Mouse (Mus musculus) hindbrain, embryonic 15.5 days (tissue): ENCODE results near the gene Arl5a. TPM values are rescaled to one million over a fixed set of nuclear protein-coding genes. Genes with fewer than 3 reads are reported as not detected.

Experiments used
- ATAC-seq: fragments of 200-750 bp; cut with Nextera tagmentation; 2 replicates; pipeline ENCODE4 v1.8.0; 2017; ENCODE audit warnings: low read depth, moderate number of reproducible peaks, moderate TSS enrichment; ENCODE audit not compliant: low FRiP score
- H3K27ac ChIP-seq: fragments of 300-500 bp; sonication (generic); replicated peaks from 2 replicates; pipeline ENCODE4 v1.5.1; 2015; ENCODE audit warnings: mild to moderate bottlenecking, inconsistent platforms
- H3K27me3 ChIP-seq: fragments of 300-500 bp; sonication (generic); 2 replicates; pipeline ENCODE4 v1.6.1; 2015; ENCODE audit warnings: control low read depth, inconsistent platforms
- H3K36me3 ChIP-seq: fragments of 300-500 bp; sonication (generic); 2 replicates; pipeline ENCODE4 v1.6.1; 2015; ENCODE audit warnings: control low read depth, inconsistent platforms
- H3K4me1 ChIP-seq: fragments of 300-500 bp; sonication (generic); replicated peaks from 2 replicates; pipeline ENCODE4 v1.6.1; 2015; ENCODE audit warnings: control low read depth, inconsistent platforms
- H3K4me2 ChIP-seq: fragments of 300-500 bp; sonication (generic); 2 replicates; pipeline ENCODE4 v1.6.1; 2015; ENCODE audit warnings: moderate library complexity, mild to moderate bottlenecking, inconsistent platforms
- H3K4me3 ChIP-seq: fragments of 300-500 bp; sonication (generic); 2 replicates; pipeline ENCODE4 v1.5.1; 2015; ENCODE audit warnings: mild to moderate bottlenecking, inconsistent platforms
- H3K9ac ChIP-seq: fragments of 300-500 bp; sonication (generic); 2 replicates; pipeline ENCODE4 v1.6.1; 2015; ENCODE audit warnings: inconsistent platforms
- H3K9me3 ChIP-seq: fragments of 300-500 bp; sonication (generic); 2 replicates; pipeline ENCODE4 v1.6.1; 2016; ENCODE audit warnings: control low read depth, inconsistent platforms
- WGBS: fragments of 180-500 bp; shearing (Covaris S2); methylation state at CpG from one replicate; pipeline ENCODE4 v1.1.7; 2015; 5-methylcytosine and 5-hydroxymethylcytosine counted together
- polyA plus RNA-seq: library from polyadenylated mRNA; unstranded; fragments of >200 nt; fragmentation: Nextera tagmentation; extraction: Ambion mirVana; gene quantifications from 2 replicates; pipeline ENCODE4 v1.2.1, GENCODE M21; 2015

The Arl5a gene
- polyA plus RNA-seq, 1 experiment from 2014 or later: 38.3 TPM

GRCm38 (mm10) chr2:52420001-52420710 is 4.5 kb downstream of the Arl5a start:
- Histone ChIP-seq H3K4me2 (no peak overlapping the region), H3K27ac (no peak overlapping the region), H3K36me3 (peaks cover 13% of the 10 kb centered on the region), H3K9me3 (no peaks in the 10 kb centered on the region), H3K4me3 (no peak overlapping the region), H3K27me3 (no peaks in the 10 kb centered on the region), H3K4me1 (peaks cover 33% of the 10 kb centered on the region), H3K9ac (no peak overlapping the region)
- WGBS: 93% methylated on average over 7 of the region's 7 CpGs
- ATAC-seq: no peak

DNA sequence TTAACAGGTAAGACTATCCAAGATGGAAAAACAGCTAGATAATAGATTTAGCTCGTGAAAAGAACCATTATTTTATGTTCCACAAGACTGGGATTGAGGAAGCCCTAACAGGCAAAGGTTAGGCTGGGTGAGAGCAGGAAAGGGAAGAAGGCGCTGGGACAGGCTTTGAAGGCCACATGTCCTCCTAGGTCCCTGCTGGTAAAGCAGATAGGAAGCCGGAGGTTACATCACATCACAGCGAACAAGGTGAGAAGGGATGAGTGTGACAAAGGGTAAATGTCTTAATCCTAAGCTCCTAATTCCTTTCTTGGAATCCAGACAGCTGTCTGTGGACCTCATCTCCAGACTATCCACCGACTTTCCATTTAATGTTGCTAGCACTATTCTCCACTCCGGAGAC is 5.4 kb downstream of the Arl5a start:
- peaks cover 19% of the 10 kb centered on the region for H3K36me3 ChIP-seq
- H3K27me3 ChIP-seq: no peaks in the 10 kb centered on the region
- H3K27ac ChIP-seq: no peak overlapping the region
- H3K9me3 ChIP-seq: no peaks in the 10 kb centered on the region
- H3K9ac ChIP-seq: no peak overlapping the region
- H3K4me3 ChIP-seq: no peak overlapping the region
- H3K4me1 ChIP-seq: peaks cover 33% of the 10 kb centered on the region
- no peak for ATAC-seq
- WGBS: 87% methylated on average over 6 of the region's 6 CpGs
- no peak overlapping the region for H3K4me2 ChIP-seq

- Histone ChIP-seq H3K27me3 (no peaks in the 10 kb centered on the region), H3K4me1 (no peaks in the 10 kb centered on the region), H3K4me2 (no peak overlapping the region), H3K9me3 (peaks cover 22% of the 10 kb centered on the region), H3K27ac (no peak overlapping the region), H3K9ac (no peak overlapping the region), H3K36me3 (peaks cover 73% of the 10 kb centered on the region), H3K4me3 (no peak overlapping the region)
- no peak for ATAC-seq
- 96% methylated on average over 5 of the region's 5 CpGs for WGBS
These were observed 12.1 kb downstream of the Arl5a start for GRCm38 (mm10) chr2:52412524-52413037.

DNA sequence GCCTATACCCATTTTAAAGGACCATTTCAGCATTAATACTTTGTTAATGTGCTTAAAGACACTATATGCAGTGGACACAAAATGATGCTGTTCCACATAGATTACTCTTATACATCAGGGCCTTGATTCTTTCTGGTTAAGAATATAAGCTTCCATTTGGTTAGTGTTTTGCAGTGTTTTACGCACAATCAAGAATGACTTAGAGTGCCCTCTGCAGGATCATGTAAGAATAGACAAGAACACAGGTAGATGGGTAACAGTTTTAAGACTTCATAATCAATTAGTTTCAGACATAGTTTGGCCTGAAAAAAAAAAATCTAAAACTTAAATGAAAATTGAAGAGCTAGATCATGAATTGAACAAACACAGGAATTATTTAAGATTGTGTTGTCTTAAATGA is 18.2 kb downstream of the Arl5a start:
- WGBS: 86% methylated on average over 1 of the region's 1 CpGs
- no peak overlapping the region for H3K9ac ChIP-seq
- peaks cover 22% of the 10 kb centered on the region for H3K9me3 ChIP-seq
- H3K4me1 ChIP-seq: no peaks in the 10 kb centered on the region
- H3K27me3 ChIP-seq: no peaks in the 10 kb centered on the region
- H3K4me2 ChIP-seq: no peak overlapping the region
- no peak for ATAC-seq
- H3K4me3 ChIP-seq: no peak overlapping the region
- peaks cover 62% of the 10 kb centered on the region for H3K36me3 ChIP-seq
- H3K27ac ChIP-seq: no peak overlapping the region

GRCm38 (mm10) chr2:52405238-52405637 is 19.5 kb downstream of the Arl5a start:
- ATAC-seq: no peak
- no peak overlapping the region for H3K4me2 ChIP-seq
- H3K36me3 ChIP-seq: peaks cover 55% of the 10 kb centered on the region
- H3K4me1 ChIP-seq: no peaks in the 10 kb centered on the region
- H3K9ac ChIP-seq: no peak overlapping the region
- H3K4me3 ChIP-seq: no peak overlapping the region
- H3K27ac ChIP-seq: no peak overlapping the region
- H3K27me3 ChIP-seq: no peaks in the 10 kb centered on the region
- 97% methylated on average over 5 of the region's 5 CpGs for WGBS
- peaks cover 10% of the 10 kb centered on the region for H3K9me3 ChIP-seq

- H3K9ac ChIP-seq: no peak overlapping the region
- H3K4me2 ChIP-seq: no peak overlapping the region
- no peak overlapping the region for H3K27ac ChIP-seq
- no peak overlapping the region for H3K4me3 ChIP-seq
- H3K36me3 ChIP-seq: peaks cover 5% of the 10 kb centered on the region
- no peaks in the 10 kb centered on the region for H3K27me3 ChIP-seq
- no peak for ATAC-seq
- 91% methylated on average over 5 of the region's 5 CpGs for WGBS
- no peaks in the 10 kb centered on the region for H3K9me3 ChIP-seq
- no peaks in the 10 kb centered on the region for H3K4me1 ChIP-seq
These were observed 30.2 kb downstream of the Arl5a start for GRCm38 (mm10) chr2:52394529-52394928.

GRCm38 (mm10) chr2:52390415-52390975 is 34.2 kb downstream of the Arl5a start:
- Histone ChIP-seq H3K27ac (no peak overlapping the region), H3K36me3 (no peaks in the 10 kb centered on the region), H3K9ac (no peak overlapping the region), H3K4me1 (no peaks in the 10 kb centered on the region), H3K27me3 (no peaks in the 10 kb centered on the region), H3K9me3 (no peaks in the 10 kb centered on the region), H3K4me2 (no peak overlapping the region), H3K4me3 (no peak overlapping the region)
- ATAC-seq: no peak
- 83% methylated on average over 2 of the region's 2 CpGs for whole genome bisulfite sequencing

GRCm38 (mm10) chr2:52389975-52390374 is 34.7 kb downstream of the Arl5a start:
- Histone ChIP-seq H3K4me2 (no peak overlapping the region), H3K4me1 (no peaks in the 10 kb centered on the region), H3K9me3 (no peaks in the 10 kb centered on the region), H3K36me3 (no peaks in the 10 kb centered on the region), H3K27ac (no peak overlapping the region), H3K4me3 (no peak overlapping the region), H3K9ac (no peak overlapping the region), H3K27me3 (no peaks in the 10 kb centered on the region)
- no peak for ATAC-seq
- WGBS: 79% methylated on average over 3 of the region's 3 CpGs

- H3K9me3 ChIP-seq: no peaks in the 10 kb centered on the region
- no peaks in the 10 kb centered on the region for H3K4me1 ChIP-seq
- ATAC-seq: no peak
- no peak overlapping the region for H3K27ac ChIP-seq
- no peak overlapping the region for H3K4me3 ChIP-seq
- no peak overlapping the region for H3K9ac ChIP-seq
- no peak overlapping the region for H3K4me2 ChIP-seq
- no peaks in the 10 kb centered on the region for H3K36me3 ChIP-seq
- 90% methylated on average over 6 of the region's 6 CpGs for WGBS
- H3K27me3 ChIP-seq: no peaks in the 10 kb centered on the region
These were observed 38.2 kb downstream of the Arl5a start for GRCm38 (mm10) chr2:52386451-52386850.

GRCm38 (mm10) chr2:52386037-52386436 is 38.7 kb downstream of the Arl5a start:
- Histone ChIP-seq H3K27me3 (no peaks in the 10 kb centered on the region), H3K36me3 (no peaks in the 10 kb centered on the region), H3K9ac (no peak overlapping the region), H3K4me1 (no peaks in the 10 kb centered on the region), H3K27ac (no peak overlapping the region), H3K9me3 (no peaks in the 10 kb centered on the region), H3K4me3 (no peak overlapping the region), H3K4me2 (no peak overlapping the region)
- no peak for ATAC-seq
- 77% methylated on average over 7 of the region's 7 CpGs for WGBS

- Histone ChIP-seq H3K4me3 (no peak overlapping the region), H3K9ac (no peak overlapping the region), H3K36me3 (no peaks in the 10 kb centered on the region), H3K27me3 (no peaks in the 10 kb centered on the region), H3K9me3 (no peaks in the 10 kb centered on the region), H3K4me1 (no peaks in the 10 kb centered on the region), H3K27ac (no peak overlapping the region), H3K4me2 (peak overlapping the region; percentile 13)
- 75% methylated on average over 10 of the region's 10 CpGs for WGBS
- no peak for ATAC-seq
These were observed 45.8 kb downstream of the Arl5a start for GRCm38 (mm10) chr2:52378848-52379261.

DNA sequence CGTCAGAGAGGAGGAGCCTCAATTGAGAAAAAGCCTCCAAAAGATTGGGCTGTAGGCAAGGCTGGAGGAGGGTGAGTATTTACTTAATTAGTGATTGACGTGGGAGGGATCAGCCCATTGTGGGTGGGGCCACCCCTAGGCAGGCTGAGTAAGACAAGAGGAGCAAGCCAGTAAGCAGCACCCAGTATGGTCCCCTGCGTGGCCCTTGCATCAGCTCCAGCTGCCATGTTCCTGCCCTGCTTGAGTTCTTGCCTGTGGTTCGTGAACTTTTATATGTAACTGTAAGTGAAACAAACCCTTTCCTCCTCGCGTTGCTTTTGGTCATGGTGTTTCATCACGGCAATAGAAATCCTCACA is 46.3 kb downstream of the Arl5a start, which contains the start of gene Neb:
Gene Neb, minus strand, starts transcription at position 27 of the 357 bp plus-strand sequence.
- H3K4me3 ChIP-seq: no peak within 1 kb of the TSS
- ATAC-seq: no peak
- no peaks in the 10 kb centered on the region for H3K9me3 ChIP-seq
- H3K4me2 ChIP-seq: peak within 1 kb of the TSS; percentile 13
- 53% methylated on average over 7 of the region's 7 CpGs for WGBS
- H3K27ac ChIP-seq: no peak within 1 kb of the TSS
- H3K4me1 ChIP-seq: no peaks in the 10 kb centered on the region
- H3K27me3 ChIP-seq: no peaks in the 10 kb centered on the region
- H3K36me3 ChIP-seq: no peaks in the 10 kb centered on the region
- H3K9ac ChIP-seq: no peak within 1 kb of the TSS
